Mouse (Mus musculus): Measurements from ENCODE around the gene Echs1. TPM values are rescaled to one million over a fixed set of nuclear protein-coding genes. Genes with fewer than 3 reads are reported as not detected.

Gene Echs1
- 150 and 151 TPM in 2 replicates for polyA plus RNA-seq (2015; fragmentation: Nextera tagmentation; extraction: Ambion mirVana)

GRCm38 (mm10) chr7:140116329-140117054 lies at the start of gene Echs1:
Gene Echs1 (minus strand): TSS chr7:140116476.
- H3K4me2 ChIP-seq (replicated peaks) = peak within 1 kb of the TSS; percentile 89
- peak; percentile 94 for ATAC-seq (ENCODE audit: low FRiP score, low read depth)
- 4% methylated on average over 28 of the region's 28 CpGs for WGBS

DNA sequence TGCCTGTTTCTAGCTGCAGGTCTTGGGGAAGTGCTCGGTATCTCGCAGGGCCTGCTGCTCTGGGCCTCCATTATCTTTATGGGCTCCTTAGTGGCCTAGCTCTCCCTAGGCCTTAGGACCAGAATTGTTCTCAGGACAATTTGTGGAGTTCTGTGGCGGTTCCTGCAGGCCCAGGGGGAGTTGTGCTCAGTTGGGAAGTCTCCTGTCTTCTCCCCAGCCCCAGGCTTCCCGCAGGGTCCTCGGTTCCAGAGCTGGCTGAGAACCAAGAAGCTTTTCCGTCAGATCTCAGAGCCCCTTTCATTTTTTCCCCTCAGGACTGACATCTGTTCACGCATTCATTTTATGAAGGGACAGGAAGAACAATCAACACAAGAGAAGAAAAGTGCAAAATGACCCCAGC lies 48.4 kb upstream of the Echs1 start, which contains the start of gene Olfr522:
TSS of gene Olfr522 (minus strand) at position 101 of the 400 bp plus-strand sequence.
- Histone ChIP-seq H3K36me3 (no peaks in the 10 kb centered on the region), H3K27ac (no peak within 1 kb of the TSS), H3K4me3 (no peak within 1 kb of the TSS), H3K27me3 (no peaks in the 10 kb centered on the region), H3K9ac (no peak within 1 kb of the TSS), H3K9me3 (no peaks in the 10 kb centered on the region), H3K4me1 (no peaks in the 10 kb centered on the region), H3K4me2 (replicated peaks) (no peak within 1 kb of the TSS)
- WGBS = 72% methylated on average over 7 of the region's 7 CpGs
- ATAC-seq (ENCODE audit: low FRiP score, low read depth) = no peak

More at GRCm38 (mm10) chr7:140116329-140117054, at the start of gene Echs1:
- Histone ChIP-seq H3K27ac (peak within 1 kb of the TSS; percentile 73), H3K4me3 (peak within 1 kb of the TSS; percentile 79), H3K9me3 (no peaks in the 10 kb centered on the region), H3K27me3 (no peaks in the 10 kb centered on the region), H3K36me3 (peaks cover 16% of the 10 kb centered on the region), H3K9ac (peak within 1 kb of the TSS; percentile 84), H3K4me1 (peaks cover 11% of the 10 kb centered on the region; the same call in 1 of the 2 replicates)

DNA sequence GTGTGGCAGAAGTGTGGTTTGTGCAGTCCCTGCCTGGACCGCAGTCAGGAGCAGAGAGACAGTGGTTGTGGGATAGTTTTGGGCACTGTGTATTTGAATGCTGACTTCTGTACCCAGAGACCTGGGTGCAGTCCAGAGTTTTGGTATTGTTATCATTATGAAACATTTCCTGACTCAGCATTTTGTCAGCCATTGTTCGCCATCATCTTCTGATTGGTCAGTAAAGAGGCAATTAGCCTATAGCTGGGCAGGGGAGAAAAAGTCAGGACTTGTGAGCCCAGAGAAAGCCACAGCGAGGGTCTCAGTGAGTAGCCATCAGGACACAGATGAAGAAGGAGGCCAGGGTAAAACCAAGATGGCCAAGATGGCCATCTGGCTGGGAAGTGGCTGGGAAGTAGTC lies 44.1 kb upstream of the Echs1 start:
- H3K9me3 ChIP-seq = no peaks in the 10 kb centered on the region
- no peaks in the 10 kb centered on the region for H3K4me1 ChIP-seq
- no peaks in the 10 kb centered on the region for H3K36me3 ChIP-seq
- 76% methylated on average over 3 of the region's 3 CpGs for WGBS
- H3K27me3 ChIP-seq = peaks cover 24% of the 10 kb centered on the region
- no peak overlapping the region for H3K4me3 ChIP-seq
- H3K9ac ChIP-seq = no peak overlapping the region
- no peak for ATAC-seq (ENCODE audit: low FRiP score, low read depth)
- H3K27ac ChIP-seq = no peak overlapping the region
- H3K4me2 ChIP-seq (replicated peaks) = no peak overlapping the region

DNA sequence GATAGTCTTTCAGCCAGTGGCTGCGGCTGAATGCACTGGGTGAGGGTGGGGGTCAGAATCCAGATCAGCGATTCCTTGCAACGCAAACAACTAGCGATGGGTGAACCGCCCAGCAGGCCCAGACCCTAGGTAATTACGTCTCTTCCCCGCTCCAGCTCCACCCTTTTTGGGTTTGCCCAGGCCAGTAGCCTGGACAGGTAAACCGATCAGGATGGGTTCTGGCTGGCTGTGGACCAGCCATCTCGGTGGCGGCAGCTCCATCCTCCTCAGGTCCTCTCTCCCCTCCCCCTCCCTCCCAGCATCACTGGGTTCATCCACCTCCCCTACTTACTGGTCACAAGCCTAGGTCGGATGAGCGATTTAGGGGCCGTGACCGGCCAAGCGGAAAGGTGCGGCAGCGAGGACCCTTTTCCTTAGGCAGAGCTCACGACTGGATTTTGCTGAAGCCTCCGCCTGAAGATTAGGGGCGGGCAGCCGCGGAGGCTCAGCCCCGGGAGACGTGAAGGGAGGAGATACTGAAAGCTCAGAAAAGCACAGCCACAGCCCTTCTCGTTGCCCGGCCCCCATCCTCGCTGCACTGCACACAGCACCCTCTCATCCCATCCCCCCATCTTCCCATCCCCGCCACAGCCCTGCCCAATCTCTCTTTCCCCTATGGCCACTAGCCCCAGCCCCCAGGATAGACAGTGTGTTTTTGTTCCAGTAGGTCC lies 38.1 kb upstream of the Echs1 start, which contains the start of gene Sprn:
TSS of gene Sprn (minus strand) at position 660 of the 710 bp plus-strand sequence.
- H3K4me3 ChIP-seq = peak within 1 kb of the TSS; percentile 33
- peaks cover 66% of the 10 kb centered on the region for H3K27me3 ChIP-seq
- peaks cover 8% of the 10 kb centered on the region for H3K36me3 ChIP-seq
- H3K9ac ChIP-seq = peak within 1 kb of the TSS; percentile 45; the same call in 1 of the 2 replicates
- peaks cover 8% of the 10 kb centered on the region; the same call in 1 of the 2 replicates for H3K4me1 ChIP-seq
- 4% methylated on average over 28 of the region's 28 CpGs for WGBS
- peak within 1 kb of the TSS; percentile 58 for H3K4me2 ChIP-seq (replicated peaks)
- no peak within 1 kb of the TSS for H3K27ac ChIP-seq
- ATAC-seq (ENCODE audit: low FRiP score, low read depth) = no peak
- no peaks in the 10 kb centered on the region for H3K9me3 ChIP-seq

GRCm38 (mm10) chr7:140153829-140154217 lies 37.5 kb upstream of the Echs1 start:
- Histone ChIP-seq H3K9ac (no peak overlapping the region), H3K4me3 (peak overlapping the region; percentile 33), H3K9me3 (no peaks in the 10 kb centered on the region), H3K4me2 (replicated peaks) (peak overlapping the region; percentile 58), H3K4me1 (peaks cover 8% of the 10 kb centered on the region; the same call in 1 of the 2 replicates), H3K27me3 (peaks cover 66% of the 10 kb centered on the region), H3K36me3 (peaks cover 8% of the 10 kb centered on the region), H3K27ac (no peak overlapping the region)
- 20% methylated on average over 4 of the region's 4 CpGs for WGBS
- ATAC-seq (ENCODE audit: low FRiP score, low read depth) = no peak

DNA sequence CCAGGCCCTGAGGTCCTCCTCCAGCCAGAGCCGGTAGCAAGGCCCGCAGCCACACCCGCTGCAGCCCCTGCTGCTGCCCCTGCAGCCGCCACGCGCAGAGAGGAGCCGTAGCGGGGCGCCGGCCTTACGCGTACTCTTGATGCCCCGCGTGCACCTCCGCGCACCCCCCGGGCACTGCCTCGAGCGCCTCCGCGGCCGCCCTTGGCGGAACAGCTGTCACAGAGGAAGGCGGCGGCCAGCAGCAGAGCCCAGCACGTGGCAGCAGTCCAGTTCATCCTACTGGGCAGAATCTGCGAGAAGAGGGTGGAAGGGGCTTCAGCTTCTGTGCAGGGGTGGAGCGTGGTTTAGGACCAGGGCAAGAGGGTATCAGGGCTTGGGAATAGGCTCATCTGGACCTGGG lies 37.1 kb upstream of the Echs1 start:
- H3K27ac ChIP-seq = no peak overlapping the region
- no peak for ATAC-seq (ENCODE audit: low FRiP score, low read depth)
- WGBS = under 1% methylated on average over 28 of the region's 28 CpGs
- H3K27me3 ChIP-seq = peaks cover 63% of the 10 kb centered on the region
- H3K4me1 ChIP-seq = peaks cover 8% of the 10 kb centered on the region; the same call in 1 of the 2 replicates
- H3K9ac ChIP-seq = peak overlapping the region; percentile 57
- no peaks in the 10 kb centered on the region for H3K9me3 ChIP-seq
- peak overlapping the region; percentile 58 for H3K4me2 ChIP-seq (replicated peaks)
- H3K4me3 ChIP-seq = peak overlapping the region; percentile 33
- H3K36me3 ChIP-seq = peaks cover 8% of the 10 kb centered on the region

DNA sequence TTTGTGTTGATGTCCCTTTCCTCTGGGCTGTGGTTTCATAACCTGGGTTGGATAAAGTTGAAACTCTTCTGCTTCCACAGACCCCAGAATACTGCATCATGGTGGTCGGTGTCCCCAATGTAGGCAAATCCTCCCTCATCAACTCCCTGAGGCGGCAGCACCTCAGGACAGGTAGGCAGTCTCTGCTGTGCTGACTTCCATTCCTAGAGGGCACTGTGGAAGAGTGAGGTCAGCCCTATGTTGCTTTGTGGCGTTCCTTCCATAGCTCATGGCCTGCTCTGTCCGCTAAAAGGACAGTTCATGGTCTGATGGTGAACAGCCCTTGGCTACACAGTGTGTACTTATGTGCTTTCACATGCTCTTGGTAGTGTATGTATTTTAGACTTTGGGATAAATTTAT lies 28.3 kb upstream of the Echs1 start:
- no peaks in the 10 kb centered on the region for H3K27me3 ChIP-seq
- peaks cover 8% of the 10 kb centered on the region; the same call in 1 of the 2 replicates for H3K36me3 ChIP-seq
- no peak for ATAC-seq (ENCODE audit: low FRiP score, low read depth)
- no peaks in the 10 kb centered on the region for H3K4me1 ChIP-seq
- no peaks in the 10 kb centered on the region for H3K9me3 ChIP-seq
- H3K27ac ChIP-seq = no peak overlapping the region
- no peak overlapping the region for H3K4me2 ChIP-seq (replicated peaks)
- WGBS = 79% methylated on average over 4 of the region's 4 CpGs
- H3K4me3 ChIP-seq = no peak overlapping the region
- H3K9ac ChIP-seq = no peak overlapping the region

DNA sequence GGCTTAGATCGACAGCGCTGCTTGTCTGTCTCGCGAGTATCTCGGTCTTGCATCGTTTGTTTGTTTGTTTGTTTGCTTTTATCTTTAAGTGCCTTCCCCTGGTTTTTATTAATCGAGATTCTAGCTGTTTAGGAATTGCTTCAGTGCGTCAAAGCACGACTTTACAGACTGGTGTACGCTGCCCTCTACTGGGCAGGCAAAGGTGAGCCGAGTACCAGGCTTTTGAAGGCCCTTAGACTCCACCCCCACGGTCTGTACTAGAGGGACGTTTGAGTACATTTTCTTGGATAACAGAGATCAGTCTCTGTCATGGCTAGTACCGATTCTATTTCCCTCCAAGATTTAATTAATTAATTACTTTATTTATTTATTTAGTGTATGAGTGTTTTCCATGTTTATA lies 25.1 kb upstream of the Echs1 start:
- H3K4me1 ChIP-seq = peaks cover 6% of the 10 kb centered on the region
- H3K9ac ChIP-seq = peak overlapping the region; percentile 25; the same call in 1 of the 2 replicates
- no peaks in the 10 kb centered on the region for H3K9me3 ChIP-seq
- ATAC-seq (ENCODE audit: low FRiP score, low read depth) = no peak
- WGBS = 7% methylated on average over 14 of the region's 14 CpGs
- no peak overlapping the region for H3K4me3 ChIP-seq
- H3K36me3 ChIP-seq = no peaks in the 10 kb centered on the region
- H3K4me2 ChIP-seq (replicated peaks) = no peak overlapping the region
- no peaks in the 10 kb centered on the region for H3K27me3 ChIP-seq
- no peak overlapping the region for H3K27ac ChIP-seq

DNA sequence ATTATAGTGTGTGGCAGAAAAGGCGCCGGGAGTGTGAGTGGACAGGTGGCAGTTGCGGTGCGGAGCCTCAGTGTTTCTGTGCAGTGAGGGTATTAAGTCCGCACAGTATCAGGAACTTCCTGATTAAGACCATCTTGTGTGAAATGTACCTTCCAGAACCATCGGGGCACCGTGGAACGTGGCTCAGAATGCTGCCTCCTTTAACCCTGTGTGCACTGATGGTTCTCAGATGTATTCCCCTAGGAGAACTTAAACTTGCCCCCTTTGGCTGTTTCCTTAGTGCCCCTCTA lies 21.7 kb upstream of the Echs1 start:
- Histone ChIP-seq H3K27ac (peak overlapping the region; percentile 59; the same call in 1 of the 2 replicates), H3K4me1 (peaks cover 6% of the 10 kb centered on the region), H3K36me3 (peaks cover 14% of the 10 kb centered on the region), H3K4me2 (replicated peaks) (peak overlapping the region; percentile 81), H3K9ac (peak overlapping the region; percentile 89), H3K9me3 (no peaks in the 10 kb centered on the region), H3K4me3 (peak overlapping the region; percentile 79), H3K27me3 (no peaks in the 10 kb centered on the region)
- no peak for ATAC-seq (ENCODE audit: low FRiP score, low read depth)
- WGBS = under 1% methylated on average over 8 of the region's 8 CpGs

- peak within 1 kb of the TSS; percentile 79 for H3K4me3 ChIP-seq
- peak; percentile 98 for ATAC-seq (ENCODE audit: low FRiP score, low read depth)
- peak within 1 kb of the TSS; percentile 59; the same call in 1 of the 2 replicates for H3K27ac ChIP-seq
- H3K4me2 ChIP-seq (replicated peaks) = peak within 1 kb of the TSS; percentile 81
- WGBS = 1% methylated on average over 39 of the region's 39 CpGs
- peaks cover 6% of the 10 kb centered on the region for H3K4me1 ChIP-seq
- H3K9me3 ChIP-seq = no peaks in the 10 kb centered on the region
- H3K27me3 ChIP-seq = no peaks in the 10 kb centered on the region
- peak within 1 kb of the TSS; percentile 89 for H3K9ac ChIP-seq
- peaks cover 14% of the 10 kb centered on the region for H3K36me3 ChIP-seq
Measured at GRCm38 (mm10) chr7:140137135-140138020, 21.1 kb upstream of the Echs1 start, which contains the start of gene Mtg1. Gene Mtg1 (plus strand): TSS chr7:140137564.

DNA sequence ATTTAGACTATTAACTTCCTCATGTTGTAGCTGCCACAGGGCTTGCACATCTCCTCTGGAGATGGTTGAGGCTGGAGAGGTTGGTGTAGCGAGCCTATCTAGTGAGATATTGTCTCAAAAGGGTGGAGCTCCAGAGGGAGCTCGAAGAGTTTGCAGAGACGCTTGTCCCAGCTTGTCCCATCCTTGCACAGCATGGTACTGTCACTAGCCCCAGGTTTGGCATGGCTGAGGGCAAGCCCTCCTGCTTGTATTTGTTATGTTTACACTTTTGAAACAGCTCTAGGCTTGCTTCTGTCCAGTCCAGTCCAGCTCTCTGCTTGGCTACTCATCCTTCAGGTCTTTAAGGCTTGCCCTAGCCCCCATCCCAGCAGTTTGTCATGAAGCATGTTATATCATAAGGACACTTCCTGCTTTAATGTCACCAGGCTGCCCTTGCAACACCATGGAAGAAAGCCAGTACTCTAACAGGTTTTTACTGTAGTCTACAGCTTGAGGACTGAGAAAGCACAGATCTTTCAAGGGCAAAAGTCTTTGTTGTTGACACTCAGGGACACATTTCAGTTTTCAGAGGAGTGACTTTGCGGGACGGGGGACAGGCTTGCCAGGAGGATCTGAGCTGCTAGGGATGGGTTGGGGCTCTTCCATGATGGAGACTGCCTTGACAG lies 19.0 kb upstream of the Echs1 start:
- Histone ChIP-seq H3K36me3 (peaks cover 25% of the 10 kb centered on the region), H3K4me1 (peaks cover 6% of the 10 kb centered on the region), H3K27me3 (no peaks in the 10 kb centered on the region), H3K9me3 (no peaks in the 10 kb centered on the region), H3K27ac (no peak overlapping the region), H3K9ac (no peak overlapping the region), H3K4me2 (replicated peaks) (no peak overlapping the region), H3K4me3 (no peak overlapping the region)
- 86% methylated on average over 5 of the region's 5 CpGs for WGBS
- no peak for ATAC-seq (ENCODE audit: low FRiP score, low read depth)

Measured in limb, embryonic 13.5 days (tissue).